Mouse (Mus musculus) cerebellum, adult 2 months (tissue): Measurements from ENCODE around the gene Rnf44.

Source experiments
- CTCF ChIP-seq: fragments of 200-500 bp; IDR thresholded peaks from 2 replicates; pipeline ENCODE4 v1.5.1; 2011; ENCODE audit warnings: low read depth, mild to moderate bottlenecking, control low read depth, low read length, moderate library complexity, borderline replicate concordance; ENCODE audit not compliant: insufficient read depth
- POLR2A ChIP-seq: fragments of 200-500 bp; IDR thresholded peaks from 2 replicates; pipeline ENCODE4 v1.6.1; 2011; ENCODE audit warnings: low read length, control low read depth, borderline replicate concordance; ENCODE audit not compliant: insufficient read depth

- TF ChIP-seq CTCF = peak; percentile 8; the same call in 1 of the 2 replicates
- no peak for TF ChIP-seq POLR2A
Observed at GRCm38 (mm10) chr13:54723143-54723542, 29.4 kb upstream of the Rnf44 start.
